Mouse (Mus musculus) lung, adult 18-20 months (tissue): Measurements from ENCODE around the gene Pheta2.

Source experiments
- DNase-seq, 2 experiments: peaks; one replicate each; pipeline ENCODE4 v3.0.0; 2022; ENCODE audit warnings: mixed read lengths in 2 of 2

Pheta2 gene

GRCm38 (mm10) chr15:82338593-82339112 is at the start of gene Pheta2, which contains the start of the genes Naga and Smdt1:
Gene Pheta2 (plus strand): TSS chr15:82338942.
Gene Naga (minus strand): TSS chr15:82338925.
Gene Smdt1 (plus strand): TSS chr15:82338959.
- peak; percentile 97 to 98 for DNase-seq

- no peak for DNase-seq
These were observed 48.5 kb upstream of the Pheta2 start for GRCm38 (mm10) chr15:82290252-82290651.

GRCm38 (mm10) chr15:82292851-82293250 is 45.9 kb upstream of the Pheta2 start:
- no peak for DNase-seq

DNA sequence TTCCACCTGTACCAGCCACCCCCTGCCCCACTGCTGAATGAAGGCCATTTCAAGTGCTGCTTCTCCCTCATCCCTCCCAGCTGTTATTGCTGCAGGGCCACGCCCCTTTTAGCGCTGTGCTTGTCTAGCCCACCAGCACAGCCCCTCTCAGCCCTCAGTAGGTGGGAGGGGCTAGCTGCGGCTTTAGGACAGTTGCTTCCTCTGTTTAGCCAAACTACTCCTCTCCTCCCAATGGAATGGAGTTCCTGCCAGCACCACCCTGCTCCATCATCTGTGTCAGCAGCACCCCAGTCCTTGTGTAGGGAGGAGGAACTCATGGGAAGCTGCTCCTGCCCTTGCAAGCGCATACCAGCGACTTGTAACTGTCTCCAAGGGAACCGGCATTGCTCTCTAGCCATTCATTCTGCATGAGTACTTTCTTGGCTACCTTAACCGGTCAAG is 45.5 kb upstream of the Pheta2 start:
- no peak for DNase-seq

- DNase-seq, result no peak
These were observed 44.7 kb upstream of the Pheta2 start for GRCm38 (mm10) chr15:82294059-82294458.

DNA sequence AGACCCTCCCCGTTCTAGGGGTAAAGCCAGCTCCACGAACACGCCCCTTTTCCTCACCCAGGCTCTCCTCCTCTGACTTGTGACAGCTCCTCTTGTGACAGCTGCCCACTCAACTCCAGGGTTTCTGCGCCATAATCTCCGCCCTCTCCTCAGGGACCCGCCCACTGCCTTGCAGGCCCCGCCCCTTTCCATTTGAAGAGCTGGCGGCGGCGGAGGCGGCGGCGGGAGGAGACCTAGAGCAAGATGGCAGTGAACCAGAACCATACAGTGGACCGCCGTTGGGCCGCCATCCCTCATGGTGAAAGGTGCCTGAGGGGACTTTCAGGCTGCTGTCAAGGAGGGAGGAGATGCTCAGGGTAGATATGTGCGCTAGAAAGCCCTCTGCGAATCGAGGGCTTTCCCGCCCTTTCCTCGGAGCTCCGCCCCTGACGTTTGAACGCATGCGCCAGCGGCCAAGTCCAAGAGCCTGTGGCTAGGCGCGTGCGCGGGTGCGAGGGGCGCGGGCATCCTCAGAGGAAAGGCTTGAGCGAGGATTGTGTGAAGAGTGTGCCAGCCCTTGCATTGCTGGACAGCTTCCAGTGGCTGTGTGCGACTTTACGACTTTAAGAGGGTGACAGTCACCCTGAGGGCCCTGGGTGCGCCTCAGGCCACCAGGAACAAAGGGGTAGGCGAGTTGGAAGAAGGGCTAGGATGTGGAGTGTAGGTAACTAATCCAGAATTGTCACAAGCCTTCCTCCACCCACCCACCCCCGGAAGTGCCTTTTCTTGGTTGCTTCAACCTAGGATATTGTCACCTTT is 39.8 kb upstream of the Pheta2 start, which contains the start of gene Wbp2nl:
Gene Wbp2nl (plus strand): TSS at position 191 of the 798 bp plus-strand sequence.
- DNase-seq, result peak in 1 of 2 experiments; percentile 11

DNA sequence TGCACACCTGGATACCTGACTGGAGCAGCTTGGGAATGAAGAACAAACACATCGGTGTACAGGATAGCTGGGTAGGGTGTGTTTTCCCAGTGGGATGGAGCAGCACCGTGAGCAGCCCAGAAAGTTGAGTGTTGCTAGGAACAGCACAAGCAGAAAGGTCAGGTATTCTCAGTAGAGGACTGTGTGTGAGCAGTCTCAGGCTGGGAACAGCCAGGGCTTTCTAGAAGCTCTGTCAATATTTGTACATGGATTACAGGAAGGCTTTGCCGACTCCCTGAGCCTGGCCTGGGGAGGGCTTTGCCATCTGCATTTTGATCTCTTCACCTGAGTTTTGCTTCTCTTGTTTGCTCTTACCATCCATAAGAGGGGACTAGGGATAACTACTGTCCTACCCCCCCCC is 31.6 kb upstream of the Pheta2 start:
- DNase-seq, result peak in 1 of 2 experiments; percentile 29

- DNase-seq, result no peak
These were observed 30.3 kb upstream of the Pheta2 start for GRCm38 (mm10) chr15:82308416-82308815.

GRCm38 (mm10) chr15:82317839-82318238 is 20.9 kb upstream of the Pheta2 start:
- DNase-seq, result peak in 1 of 2 experiments; percentile 34

GRCm38 (mm10) chr15:82319613-82320012 is 19.1 kb upstream of the Pheta2 start:
- no peak for DNase-seq

GRCm38 (mm10) chr15:82322195-82322594 is 16.5 kb upstream of the Pheta2 start:
- no peak for DNase-seq

- DNase-seq, result no peak
These were observed 13.4 kb upstream of the Pheta2 start for GRCm38 (mm10) chr15:82325382-82325781.

- no peak for DNase-seq
These were observed 3.5 kb upstream of the Pheta2 start for GRCm38 (mm10) chr15:82335194-82335593.

DNA sequence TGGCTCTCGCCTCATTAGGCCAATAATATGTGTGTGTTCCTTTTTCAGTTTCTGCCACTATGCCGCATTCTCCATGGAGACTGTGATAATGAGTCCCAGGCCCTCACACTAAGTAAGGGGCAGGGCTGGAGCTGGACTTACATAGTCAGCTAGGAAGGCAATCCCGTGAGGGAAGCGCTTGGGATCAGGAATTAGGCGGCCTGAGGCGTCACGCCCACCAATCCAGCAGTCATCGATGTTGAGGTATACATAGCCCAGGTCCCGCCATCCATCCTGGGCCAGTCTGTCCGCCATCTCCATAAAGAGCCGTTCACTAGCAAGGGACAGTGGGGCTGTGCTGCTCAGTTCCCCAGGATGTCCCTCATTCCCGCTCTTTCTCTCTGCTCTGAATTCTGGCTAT is 2.1 kb upstream of the Pheta2 start:
- no peak for DNase-seq

DNA sequence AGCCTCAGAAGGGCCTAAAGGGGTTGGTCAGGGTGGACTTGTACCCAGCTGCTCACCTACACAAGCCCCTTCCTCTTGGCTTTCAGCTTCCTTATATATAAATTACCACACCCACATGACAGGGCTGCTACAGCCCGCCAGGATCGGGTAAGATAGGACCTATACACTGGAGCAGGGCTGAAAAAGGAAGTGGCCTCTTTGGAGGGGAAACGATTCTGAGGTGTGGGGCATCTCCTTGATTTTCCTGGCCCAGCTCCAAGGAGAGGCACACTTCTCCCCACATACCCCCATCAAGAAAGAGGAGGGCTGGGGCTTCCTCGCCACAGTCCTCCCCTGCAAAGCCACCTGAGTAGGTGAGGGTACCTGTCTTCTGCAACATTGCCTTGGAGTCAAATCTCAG is 867 bp upstream of the Pheta2 start:
- no peak for DNase-seq

DNA sequence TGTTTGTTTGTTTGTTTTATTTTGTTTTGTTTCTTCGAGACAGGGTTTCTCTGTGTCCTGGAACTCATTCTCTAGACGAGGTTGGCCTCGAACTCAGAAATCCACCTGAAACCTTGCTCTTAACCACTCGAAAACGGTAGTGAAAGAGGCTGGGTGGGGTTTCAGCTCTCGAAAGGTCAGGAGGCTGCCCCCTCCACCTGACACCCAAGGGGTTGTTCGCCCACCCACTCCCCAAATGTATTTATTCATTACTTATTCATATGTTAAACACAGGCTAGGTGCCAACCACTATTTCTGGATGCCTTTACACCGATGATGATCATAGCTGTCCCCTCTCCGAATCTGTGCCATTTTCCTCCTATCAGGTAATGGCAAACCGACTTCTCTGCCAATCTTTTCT is 408 bp downstream of the Pheta2 start:
- no peak for DNase-seq

GRCm38 (mm10) chr15:82339634-82340254 is 1.0 kb downstream of the Pheta2 start:
- no peak for DNase-seq

GRCm38 (mm10) chr15:82340414-82341035 is 1.8 kb downstream of the Pheta2 start:
- DNase-seq, result no peak

DNA sequence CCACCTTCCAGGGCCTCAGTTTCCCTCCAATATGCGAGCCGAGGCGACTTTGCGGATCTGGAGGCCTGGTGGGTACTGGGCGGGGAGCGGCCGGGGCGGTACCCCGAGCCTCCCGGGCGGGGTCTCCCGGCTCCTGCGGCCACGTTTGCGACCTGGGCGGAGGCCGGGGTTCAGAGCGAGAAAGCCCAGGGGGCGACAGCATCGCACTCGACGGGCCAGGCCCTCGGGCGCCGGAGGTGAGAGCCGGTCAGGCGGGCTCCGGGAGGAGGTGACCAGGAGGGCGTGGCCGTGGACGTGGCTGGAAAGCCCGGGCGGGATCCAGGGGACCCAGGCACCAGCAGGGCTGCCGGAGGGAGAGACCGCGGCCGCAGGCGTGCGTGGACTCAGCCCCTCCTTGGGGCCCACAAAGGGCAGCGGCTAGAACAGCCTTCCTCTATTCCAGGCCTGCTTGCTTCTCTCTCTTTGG is 2.3 kb downstream of the Pheta2 start:
- DNase-seq, result peak; percentile 62 to 66

DNA sequence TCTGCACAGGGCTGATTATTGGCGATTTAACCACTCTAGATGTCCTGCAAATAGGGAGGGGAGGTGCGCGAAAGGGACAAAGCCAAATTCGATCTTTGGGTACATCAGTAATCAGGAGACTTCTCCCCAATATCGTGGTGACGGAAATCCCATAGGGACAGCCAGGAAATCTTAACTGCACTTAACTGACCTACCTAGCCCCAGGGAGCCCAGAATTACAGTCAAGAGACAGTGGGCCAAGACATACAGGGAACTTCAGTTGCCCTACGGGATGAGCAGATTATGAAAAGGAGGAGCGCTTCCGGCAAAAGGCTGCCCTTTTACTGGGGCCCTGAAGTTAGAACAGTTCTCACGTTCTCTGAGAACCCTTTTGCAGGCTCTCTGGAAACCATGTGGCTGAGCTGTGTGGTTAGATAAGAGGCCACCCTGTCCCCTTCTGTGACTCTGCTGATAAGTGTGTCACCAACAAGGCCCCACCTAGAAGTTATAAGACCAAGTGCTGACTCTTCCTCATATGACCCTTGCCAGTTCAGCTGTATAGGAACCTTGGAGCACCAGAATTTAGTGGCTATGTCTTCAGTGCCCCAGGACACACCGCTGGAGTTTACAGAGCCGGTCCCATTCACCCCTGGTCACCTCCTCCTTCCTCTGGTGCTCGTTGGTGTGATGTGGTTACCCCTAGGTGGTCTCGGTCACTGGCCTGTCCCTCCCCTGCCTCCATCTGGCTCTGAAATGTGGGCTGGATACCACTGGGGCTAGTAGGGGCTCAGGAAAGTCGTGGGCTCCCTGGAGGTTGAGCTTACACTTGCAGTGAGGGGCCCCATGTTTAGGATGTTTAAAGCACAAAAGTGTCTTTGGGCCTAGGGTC is 3.2 kb downstream of the Pheta2 start:
- no peak for DNase-seq

- no peak for DNase-seq
These were observed 3.8 kb downstream of the Pheta2 start for GRCm38 (mm10) chr15:82342543-82342935.
